Mouse (Mus musculus): ENCODE results near the gene Sec31b. TPM values are rescaled to one million over a fixed set of nuclear protein-coding genes. Genes with fewer than 3 reads are reported as not detected.

Sec31b gene
- total and polyA plus RNA-seq, 3 experiments: 0.12 to 1.2 TPM; not detected in 1

DNA sequence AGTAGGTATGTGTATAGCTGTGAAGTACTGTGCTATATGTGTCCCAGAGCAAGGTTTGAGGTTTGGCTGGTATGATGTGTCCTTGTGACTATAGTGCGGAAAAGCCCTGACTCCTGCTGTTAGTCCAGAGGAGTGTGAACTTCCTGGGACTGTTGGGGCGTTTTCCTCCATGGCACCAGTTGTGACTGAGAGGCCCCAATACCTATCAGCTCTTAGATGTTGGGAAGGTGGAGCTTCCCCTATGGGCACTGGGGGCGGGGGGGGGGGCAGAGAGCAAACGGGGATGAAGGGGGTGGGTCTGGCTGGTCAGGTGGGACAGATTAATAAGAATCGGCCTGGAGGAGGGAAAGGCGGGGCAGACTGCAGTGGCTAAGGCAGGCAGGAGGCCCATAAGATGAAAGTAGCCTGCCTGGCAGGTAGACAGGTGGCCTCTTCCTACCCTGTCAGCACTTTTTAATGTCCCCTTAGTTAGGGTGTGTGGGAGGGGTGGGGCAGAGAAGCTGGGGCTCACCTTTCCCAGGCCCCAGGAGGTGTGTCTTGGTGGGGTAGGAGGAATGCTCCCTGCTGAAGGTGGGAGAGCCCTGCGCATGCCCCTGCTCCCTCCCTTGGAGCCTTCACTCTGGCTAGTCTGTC is 44.0 kb upstream of the Sec31b start:
- H3K4me1 ChIP-seq (ENCODE audit: control insufficient read depth in 1 of 2, insufficient read depth in 2 of 2, low read length in 2 of 2): no peaks in the 10 kb centered on the region
- H3K4me3 ChIP-seq (ENCODE audit: control insufficient read depth in 1 of 2, insufficient read depth in 1 of 2, low read depth in 2 of 2, low read length in 2 of 2): no peak overlapping the region
- no peaks in the 10 kb centered on the region; a peak in 2 of 4 replicates for H3K27me3 ChIP-seq (ENCODE audit: control insufficient read depth in 1 of 2, insufficient read depth in 2 of 2, low read length in 2 of 2)
- no peak for DNase-seq (ENCODE audit: low read depth, low spot score)
- H3K27ac ChIP-seq (ENCODE audit: control insufficient read depth, low read depth, low read length): no peak overlapping the region
- no peaks in the 10 kb centered on the region for H3K36me3 ChIP-seq (ENCODE audit: control insufficient read depth in 1 of 2, insufficient read depth in 2 of 2, low read length in 2 of 2)
- no peaks in the 10 kb centered on the region for H3K9me3 ChIP-seq (replicated peaks; ENCODE audit: insufficient read depth, low read length)
- no peaks in the 10 kb centered on the region for H3K79me2 ChIP-seq (ENCODE audit: control insufficient read depth, insufficient read depth, low read length, poor library complexity)
- H3K9ac ChIP-seq (ENCODE audit: control insufficient read depth, low read depth, low read length, poor library complexity, severe bottlenecking): no peak overlapping the region
- TF ChIP-seq NRF1 (IDR thresholded peaks at IDR 0.05; ENCODE audit: insufficient read depth, low read depth, low read length, poor library complexity, severe bottlenecking): no peak
- no peak for TF ChIP-seq POLR2AphosphoS5 (IDR thresholded peaks at IDR 0.05; ENCODE audit: borderline replicate concordance, low read depth, low read length)
- TF ChIP-seq ZNF384 (IDR thresholded peaks at IDR 0.05; ENCODE audit: low read depth, low read length): no peak
- no peak for TF ChIP-seq TBP (IDR thresholded peaks at IDR 0.05; ENCODE audit: low read depth, low read length)
- TF ChIP-seq ZKSCAN1 (IDR thresholded peaks at IDR 0.05; ENCODE audit: low read depth, low read length): no peak

DNA sequence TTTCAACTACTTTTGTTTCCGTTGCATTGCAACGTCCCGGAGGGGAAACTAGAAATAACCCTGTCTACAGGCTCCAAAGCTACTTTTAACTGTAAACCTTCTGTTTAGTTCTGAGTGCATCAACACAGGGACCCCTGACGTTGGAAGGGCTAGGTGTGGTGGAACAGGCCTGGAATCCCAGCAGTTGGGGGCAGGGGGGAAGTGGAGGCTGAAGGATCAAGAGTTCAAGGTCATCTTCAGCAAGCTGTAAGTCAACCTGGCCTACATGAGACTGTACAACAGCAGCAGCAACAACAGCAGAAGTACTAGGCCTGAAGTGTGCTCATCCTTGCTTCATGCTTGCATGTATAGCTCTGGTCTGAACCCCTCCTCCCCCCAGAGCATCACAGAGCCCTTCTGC is 42.4 kb upstream of the Sec31b start:
- Histone ChIP-seq H3K4me3 (ENCODE audit: control insufficient read depth in 1 of 2, insufficient read depth in 1 of 2, low read depth in 2 of 2, low read length in 2 of 2) (no peak overlapping the region), H3K27me3 (ENCODE audit: control insufficient read depth in 1 of 2, insufficient read depth in 2 of 2, low read length in 2 of 2) (no peaks in the 10 kb centered on the region; a peak in 2 of 4 replicates), H3K9ac (ENCODE audit: control insufficient read depth, low read depth, low read length, poor library complexity, severe bottlenecking) (no peak overlapping the region), H3K36me3 (ENCODE audit: control insufficient read depth in 1 of 2, insufficient read depth in 2 of 2, low read length in 2 of 2) (no peaks in the 10 kb centered on the region), H3K9me3 (replicated peaks; ENCODE audit: insufficient read depth, low read length) (no peaks in the 10 kb centered on the region), H3K79me2 (ENCODE audit: control insufficient read depth, insufficient read depth, low read length, poor library complexity) (no peaks in the 10 kb centered on the region), H3K4me1 (ENCODE audit: control insufficient read depth in 1 of 2, insufficient read depth in 2 of 2, low read length in 2 of 2) (no peaks in the 10 kb centered on the region), H3K27ac (ENCODE audit: control insufficient read depth, low read depth, low read length) (no peak overlapping the region)
- no peak for DNase-seq (ENCODE audit: low read depth, low spot score)
- TF ChIP-seq MEF2A (IDR thresholded peaks at IDR 0.05; ENCODE audit: extremely low read depth, insufficient replicate concordance, low read depth, low read length, poor library complexity, severe bottlenecking) (no peak), MAFK (IDR thresholded peaks at IDR 0.05; ENCODE audit: borderline replicate concordance, low read depth, low read length) (no peak), POLR2A (IDR thresholded peaks at IDR 0.05; ENCODE audit: control insufficient read depth in 1 of 2, insufficient read depth in 1 of 2, low read depth in 1 of 2, low read length in 2 of 2, poor library complexity in 1 of 2) (no peak), USF2 (IDR thresholded peaks at IDR 0.05; ENCODE audit: borderline replicate concordance in 1 of 2, insufficient read depth in 1 of 2, low read depth in 1 of 2, low read length in 2 of 2) (no peak), MYB (IDR thresholded peaks at IDR 0.05; ENCODE audit: low read depth, low read length) (no peak), RCOR1 (IDR thresholded peaks at IDR 0.05; ENCODE audit: low read depth, low read length) (no peak), GABPA (IDR thresholded peaks at IDR 0.05; ENCODE audit: low read depth, low read length) (no peak), ZC3H11A (IDR thresholded peaks at IDR 0.05; ENCODE audit: low read depth, low read length) (no peak), ZMIZ1 (IDR thresholded peaks at IDR 0.05; ENCODE audit: low read depth, low read length) (no peak), RAD21 (IDR thresholded peaks at IDR 0.05; ENCODE audit: low read depth, low read length) (no peak), TCF12 (IDR thresholded peaks at IDR 0.05; ENCODE audit: low read depth, low read length) (no peak), UBTF (IDR thresholded peaks at IDR 0.05; ENCODE audit: borderline replicate concordance, insufficient read depth, low read depth, low read length) (no peak), EP300 (IDR thresholded peaks at IDR 0.05; ENCODE audit: low read depth in 1 of 2, low read length in 2 of 2) (no peak), SMC3 (IDR thresholded peaks at IDR 0.05; ENCODE audit: low read depth, low read length) (no peak), SIN3A (IDR thresholded peaks at IDR 0.05; ENCODE audit: low read length) (no peak), ZKSCAN1 (IDR thresholded peaks at IDR 0.05; ENCODE audit: low read depth, low read length) (no peak)

Data from MEL (cell line).